Mouse (Mus musculus) megakaryocyte-erythroid progenitor cell, adult 5-6 weeks (primary cell): ENCODE measurements around the gene Six3. TPM values are rescaled to one million over a fixed set of nuclear protein-coding genes. Genes with fewer than 3 reads are reported as not detected.

ENCODE experiments used
- ATAC-seq: replicated peaks from 2 replicates; pipeline ENCODE4 v1.8.0; 2016; ENCODE audit warnings: mild to moderate bottlenecking, inconsistent platforms; ENCODE audit not compliant: severe bottlenecking, poor library complexity, low FRiP score, low TSS enrichment
- total RNA-seq, 2 experiments: library from RNA; stranded (forward) in 1 of 2; stranded (reverse) in 1 of 2; fragments of 200-1000, 215-1000 nt in 1 of 2; fragments of >200 nt in 1 of 2; fragmentation: Nextera tagmentation in 1 of 2; gene quantifications; 2 replicates each; pipeline ENCODE4 v1.2.3; 2014 to 2017

Six3 gene
- total RNA-seq (2014; fragmentation: Nextera tagmentation) (not detected in 2 replicates), total RNA-seq (2017) (not detected in 2 replicates)

GRCm38 (mm10) chr17:85613266-85613860 lies at the start of gene Six3:
Six3 (plus strand) TSS chr17:85613608.
- ATAC-seq = no peak

- no peak for ATAC-seq
Observed at GRCm38 (mm10) chr17:85564107-85564506, 49.3 kb upstream of the Six3 start.

- ATAC-seq = no peak
Observed at GRCm38 (mm10) chr17:85574023-85574422, 39.4 kb upstream of the Six3 start.

- no peak for ATAC-seq
Observed at GRCm38 (mm10) chr17:85578290-85578689, 35.1 kb upstream of the Six3 start.

GRCm38 (mm10) chr17:85579350-85579749 lies 34.1 kb upstream of the Six3 start:
- no peak for ATAC-seq

- ATAC-seq = no peak
Observed at GRCm38 (mm10) chr17:85580221-85580620, 33.2 kb upstream of the Six3 start.

- ATAC-seq = no peak
Observed at GRCm38 (mm10) chr17:85584170-85584569, 29.2 kb upstream of the Six3 start.

- no peak for ATAC-seq
Observed at GRCm38 (mm10) chr17:85584573-85584972, 28.8 kb upstream of the Six3 start.

GRCm38 (mm10) chr17:85585779-85586178 lies 27.6 kb upstream of the Six3 start:
- 0 out of 2 replicates have a peak, but pooled peaks have one; percentile 44 for ATAC-seq

- ATAC-seq = no peak
Observed at GRCm38 (mm10) chr17:85591976-85592375, 21.4 kb upstream of the Six3 start.

GRCm38 (mm10) chr17:85595853-85596252 lies 17.6 kb upstream of the Six3 start:
- no peak for ATAC-seq

GRCm38 (mm10) chr17:85596341-85596890 lies 17.0 kb upstream of the Six3 start:
- no peak for ATAC-seq

GRCm38 (mm10) chr17:85599520-85599919 lies 13.9 kb upstream of the Six3 start:
- ATAC-seq = no peak

GRCm38 (mm10) chr17:85606463-85606862 lies 6.9 kb upstream of the Six3 start:
- no peak for ATAC-seq

- no peak for ATAC-seq
Observed at GRCm38 (mm10) chr17:85607556-85608365, 5.6 kb upstream of the Six3 start.

- no peak for ATAC-seq
Observed at GRCm38 (mm10) chr17:85608366-85609093, 4.9 kb upstream of the Six3 start.

- ATAC-seq = no peak
Observed at GRCm38 (mm10) chr17:85609094-85609425, 4.3 kb upstream of the Six3 start.

GRCm38 (mm10) chr17:85609621-85610392 lies 3.6 kb upstream of the Six3 start:
- no peak for ATAC-seq

GRCm38 (mm10) chr17:85610393-85611115 lies 2.9 kb upstream of the Six3 start:
- ATAC-seq = no peak
